Mouse (Mus musculus): ENCODE results near the gene Micu2.

Gene Micu2

DNA sequence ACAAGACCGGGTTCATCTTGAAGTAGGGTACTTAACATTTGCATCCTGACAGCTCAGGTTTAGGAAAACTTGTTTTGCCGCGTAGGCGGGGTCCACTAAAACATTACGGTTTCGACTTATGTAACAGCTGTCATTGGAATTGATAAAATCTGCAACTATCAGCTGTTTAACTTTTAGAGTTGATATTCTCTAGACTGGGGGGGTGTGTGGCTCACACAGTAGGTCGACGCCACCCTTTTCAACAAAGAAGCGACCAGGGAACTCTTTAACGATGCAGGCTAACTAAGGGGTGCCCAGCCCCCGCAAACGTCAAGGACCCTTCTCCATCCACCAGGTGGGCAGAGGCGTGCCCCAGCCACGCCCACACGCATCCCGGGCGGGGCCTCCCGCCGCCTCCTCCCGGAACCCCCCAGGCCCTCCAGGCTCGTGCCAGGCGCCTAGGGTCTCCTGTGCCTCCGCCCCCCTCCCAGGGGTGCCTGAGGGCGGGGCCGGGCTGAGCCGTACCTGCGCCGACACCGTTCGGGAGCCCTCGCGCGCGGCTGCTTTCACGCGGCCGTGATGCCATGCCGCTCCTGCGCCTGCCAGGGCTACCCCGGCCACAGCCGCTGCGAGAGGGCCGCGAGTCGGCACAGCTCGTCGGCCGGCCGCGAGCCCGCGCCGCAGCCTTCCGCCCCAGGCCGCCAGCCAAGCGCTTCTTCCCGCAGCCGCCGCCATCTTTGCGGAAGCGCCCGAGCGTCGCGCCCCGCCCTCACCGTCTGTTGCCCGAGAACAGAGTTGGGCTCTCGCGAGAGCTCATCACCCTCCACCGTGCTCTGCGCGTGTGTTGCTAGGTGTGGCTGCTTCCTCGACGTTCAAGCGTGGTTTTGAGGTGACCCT is at the start of gene Micu2:
TSS of gene Micu2 (minus strand) at position 737 of the 876 bp plus-strand sequence.
- peak; percentile 74 for DNase-seq (ENCODE audit: low read depth)

GRCm38 (mm10) chr14:58046639-58047284 is 47.7 kb upstream of the Micu2 start:
- DNase-seq (ENCODE audit: low read depth): no peak

DNA sequence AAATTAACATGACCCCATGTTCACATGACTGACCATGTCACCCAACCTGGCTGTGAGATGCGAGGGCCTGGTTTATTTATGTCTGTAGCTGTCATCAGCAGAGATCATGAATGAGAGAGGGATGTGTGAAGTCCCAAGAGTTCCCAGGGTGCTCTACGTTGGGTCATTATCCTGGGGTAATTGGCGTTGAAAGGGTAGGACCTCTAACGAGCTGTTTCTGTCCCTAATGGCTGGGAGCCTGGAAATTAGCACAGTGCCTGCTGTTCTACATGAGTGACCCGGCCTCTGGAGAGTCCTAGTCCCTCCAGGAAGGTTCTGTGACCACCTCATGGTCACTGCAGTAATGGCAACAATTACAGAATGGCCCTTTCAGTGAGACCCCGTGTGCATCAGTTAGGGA is 37.1 kb upstream of the Micu2 start:
- no peak for DNase-seq (ENCODE audit: low read depth)

DNA sequence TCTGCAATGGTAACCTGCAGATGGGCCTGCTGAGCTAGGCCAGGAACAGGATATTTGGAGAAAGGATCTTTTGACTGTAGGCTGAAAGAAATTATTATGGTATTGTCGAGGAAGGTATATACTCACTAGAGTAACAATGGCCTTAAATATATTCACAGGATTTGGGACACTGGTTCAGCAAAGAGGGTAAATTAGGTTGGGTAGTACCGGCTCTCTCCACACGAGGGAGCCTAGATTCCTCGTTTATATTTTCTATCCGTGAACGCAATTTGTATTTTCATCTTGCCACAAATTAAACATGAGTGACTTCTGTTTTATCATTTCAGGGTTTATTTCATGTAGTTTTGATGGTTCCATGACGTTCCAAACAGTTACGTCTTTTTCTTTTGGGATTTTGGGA is 35.5 kb upstream of the Micu2 start:
- DNase-seq (ENCODE audit: low read depth): peak; percentile 23

GRCm38 (mm10) chr14:58018869-58019268 is 19.8 kb upstream of the Micu2 start:
- DNase-seq (ENCODE audit: low read depth): no peak

GRCm38 (mm10) chr14:58003852-58004251 is 4.8 kb upstream of the Micu2 start:
- no peak for DNase-seq (ENCODE audit: low read depth)

- DNase-seq (ENCODE audit: low read depth): no peak
Measured at GRCm38 (mm10) chr14:58002161-58002560, 3.1 kb upstream of the Micu2 start.

DNA sequence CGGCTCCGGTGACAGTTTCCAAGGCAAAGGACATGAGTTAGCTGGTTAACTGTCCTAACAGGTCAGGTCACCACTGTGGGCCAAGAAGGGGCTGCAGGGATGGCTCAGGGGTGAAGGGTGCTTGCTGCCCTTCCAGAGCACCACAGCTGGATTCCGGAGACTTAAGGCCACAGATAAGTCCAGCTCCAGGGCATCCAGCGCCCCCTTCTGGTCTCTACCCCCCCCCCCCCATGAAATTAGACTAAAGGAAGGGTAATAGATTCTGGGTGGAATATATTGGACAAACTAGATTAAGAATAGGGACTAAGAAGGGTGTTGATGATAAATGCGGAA is 306 bp upstream of the Micu2 start:
- DNase-seq (ENCODE audit: low read depth): no peak

GRCm38 (mm10) chr14:57997431-57997830 is 1.6 kb downstream of the Micu2 start:
- DNase-seq (ENCODE audit: low read depth): no peak

GRCm38 (mm10) chr14:57996210-57996609 is 2.9 kb downstream of the Micu2 start:
- no peak for DNase-seq (ENCODE audit: low read depth)

DNA sequence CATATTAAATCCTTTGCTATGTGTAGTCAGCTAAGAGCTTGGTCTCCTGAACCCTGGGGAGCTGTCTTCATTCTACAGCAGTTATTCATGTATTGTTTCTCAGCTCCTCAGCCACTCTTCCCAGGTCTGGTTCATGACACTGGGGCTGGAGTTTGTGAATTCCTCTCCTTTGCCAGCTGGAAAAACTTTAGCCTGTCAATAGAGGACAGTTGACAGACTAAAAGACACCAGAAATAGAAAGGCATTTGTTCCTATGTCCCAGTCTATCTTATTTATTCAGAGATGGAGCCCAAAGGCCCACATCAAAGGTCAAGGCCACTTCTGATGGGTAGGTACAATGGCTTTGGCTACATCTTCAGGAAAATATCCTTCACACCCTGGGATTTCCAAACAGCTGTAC is 7.3 kb downstream of the Micu2 start:
- DNase-seq (ENCODE audit: low read depth): no peak

DNA sequence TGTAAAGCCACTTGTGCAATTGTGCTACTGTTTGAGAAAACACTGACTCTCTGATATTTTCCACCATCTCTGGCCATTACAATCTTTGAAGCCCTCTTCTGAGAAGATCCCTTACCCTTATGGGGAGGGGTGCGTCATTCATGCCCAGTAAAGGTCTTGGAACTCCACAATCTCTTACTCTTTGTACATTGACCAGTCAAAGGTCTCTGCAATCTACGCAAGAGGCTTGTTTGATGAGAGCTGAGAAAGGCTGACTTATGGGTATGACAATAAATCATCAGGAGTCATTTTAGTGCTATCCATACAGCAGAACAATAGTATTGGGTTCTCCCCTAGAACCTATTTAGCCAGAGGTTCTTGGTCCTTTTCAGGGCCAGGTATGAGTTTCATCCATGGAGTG is 9.9 kb downstream of the Micu2 start:
- no peak for DNase-seq (ENCODE audit: low read depth)

DNA sequence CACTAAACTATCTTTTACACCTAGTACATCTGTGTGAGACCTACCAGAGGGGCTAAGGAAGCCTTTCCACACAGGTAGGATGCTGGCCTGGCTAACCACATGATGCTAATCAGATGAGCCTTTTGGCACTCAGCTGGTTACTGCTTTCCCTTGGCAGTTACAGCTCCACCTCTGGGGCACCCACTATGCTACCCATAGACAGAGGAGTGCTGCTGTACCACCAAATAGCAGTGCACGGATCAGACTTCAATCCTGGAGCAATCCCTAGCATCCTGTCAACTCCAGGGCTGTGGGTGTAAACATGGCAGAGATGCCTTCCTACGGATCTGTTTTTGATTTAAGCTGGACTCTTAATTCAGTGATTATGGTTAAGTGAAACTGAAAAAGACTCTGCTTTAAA is 13.3 kb downstream of the Micu2 start:
- DNase-seq (ENCODE audit: low read depth): no peak

GRCm38 (mm10) chr14:57982450-57982849 is 16.6 kb downstream of the Micu2 start:
- DNase-seq (ENCODE audit: low read depth): no peak

DNA sequence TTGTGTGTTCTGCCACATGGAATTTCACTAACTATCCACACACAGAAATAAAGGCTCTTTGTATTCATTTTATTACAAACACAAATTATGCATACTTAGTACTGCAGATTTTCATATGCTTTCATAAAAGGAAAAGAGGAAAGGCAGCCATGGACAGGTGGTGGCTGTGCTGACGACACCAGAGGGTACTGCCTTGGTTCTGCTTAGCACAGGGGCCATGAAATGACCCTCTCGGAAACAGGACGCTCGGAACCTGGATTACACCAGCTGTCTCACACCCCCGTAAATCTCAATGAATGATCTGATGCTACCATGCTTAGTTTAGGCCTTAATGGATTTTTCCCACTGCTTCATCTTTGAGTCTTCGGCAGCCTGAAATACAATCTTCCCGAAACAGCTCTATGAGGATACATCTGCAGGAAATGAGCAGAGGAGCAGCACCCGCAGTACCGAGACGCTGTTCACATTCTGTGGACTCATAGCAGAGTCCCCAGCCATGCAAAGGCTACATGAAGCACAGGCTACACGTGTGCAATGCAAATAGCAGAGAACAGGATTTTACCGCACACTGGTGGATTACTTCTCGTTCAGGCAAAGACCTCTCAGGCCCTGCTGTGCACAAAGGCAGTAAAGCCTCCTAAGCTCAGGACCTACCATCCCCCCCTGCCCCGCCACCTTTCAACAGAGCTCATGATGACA is 17.2 kb downstream of the Micu2 start:
- no peak for DNase-seq (ENCODE audit: low read depth)

- no peak for DNase-seq (ENCODE audit: low read depth)
Measured at GRCm38 (mm10) chr14:57980776-57981175, 18.3 kb downstream of the Micu2 start.

DNA sequence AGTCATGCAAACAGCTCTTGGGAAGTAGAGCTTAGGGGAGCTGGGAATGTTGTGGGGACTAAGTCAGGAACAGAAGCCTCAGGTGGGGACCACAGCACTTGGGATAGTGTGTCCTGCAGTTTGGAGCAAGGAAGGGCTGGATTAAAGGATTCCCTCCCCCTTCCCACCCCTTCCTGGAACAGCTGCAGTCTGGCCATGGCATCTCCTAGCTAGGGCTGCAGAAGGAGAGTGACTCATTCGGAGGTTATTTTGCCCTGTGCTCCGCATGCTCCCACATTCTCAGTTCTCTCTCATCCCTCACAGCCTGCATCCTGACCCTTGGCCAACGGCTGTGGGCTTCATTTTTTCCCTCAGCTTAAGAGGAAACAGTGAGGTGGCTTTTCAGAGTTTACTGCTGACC is 18.9 kb downstream of the Micu2 start:
- no peak for DNase-seq (ENCODE audit: low read depth)

- DNase-seq (ENCODE audit: low read depth): no peak
Measured at GRCm38 (mm10) chr14:57978144-57978543, 20.9 kb downstream of the Micu2 start.

- no peak for DNase-seq (ENCODE audit: low read depth)
Measured at GRCm38 (mm10) chr14:57975656-57976055, 23.4 kb downstream of the Micu2 start.

- no peak for DNase-seq (ENCODE audit: low read depth)
Measured at GRCm38 (mm10) chr14:57971986-57972525, 27.0 kb downstream of the Micu2 start.

DNA sequence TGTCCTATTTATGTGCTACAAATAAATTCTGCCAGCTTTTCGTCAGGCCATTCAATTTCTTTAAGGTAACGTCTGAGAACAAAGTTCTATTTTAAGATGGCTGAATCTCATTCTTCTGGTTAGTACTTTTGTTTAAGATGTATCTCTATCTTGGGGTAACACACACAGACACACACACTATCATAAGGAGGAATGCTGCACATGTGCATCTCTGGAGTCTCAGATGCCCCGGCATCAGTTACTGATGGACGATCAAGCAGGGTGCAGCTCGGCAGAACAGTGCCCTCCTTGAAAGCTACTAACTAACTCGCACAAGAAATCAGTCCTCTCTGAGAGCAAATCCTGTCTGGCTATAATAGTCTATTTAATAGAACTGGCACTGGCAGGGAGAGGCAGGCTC is 30.2 kb downstream of the Micu2 start:
- no peak for DNase-seq (ENCODE audit: low read depth)

GRCm38 (mm10) chr14:57967080-57967797 is 31.8 kb downstream of the Micu2 start:
- peak; percentile 28 for DNase-seq (ENCODE audit: low read depth)
